Mouse (Mus musculus): ENCODE data around the gene Tbc1d10a. TPM values are rescaled to one million over a fixed set of nuclear protein-coding genes. Genes with fewer than 3 reads are reported as not detected.

The Tbc1d10a gene
- polyA plus RNA-seq, 1 experiment from 2014 or later, result 30.5 TPM

- Histone ChIP-seq H3K36me3 (ENCODE audit: control insufficient read depth, insufficient read depth, low read length) (no peaks in the 10 kb centered on the region), H3K9me3 (ENCODE audit: control insufficient read depth, low read length) (no peaks in the 10 kb centered on the region), H3K27me3 (ENCODE audit: control insufficient read depth, insufficient read depth, low read depth, low read length) (no peaks in the 10 kb centered on the region), H3K4me2 (ENCODE audit: low read depth, low read length) (no peak overlapping the region), H3K4me1 (replicated peaks; ENCODE audit: control insufficient read depth, insufficient read depth, low read length) (no peaks in the 10 kb centered on the region), H3K9ac (ENCODE audit: low read length) (no peak overlapping the region), H3K4me3 (ENCODE audit: low read length) (no peak overlapping the region), H3K27ac (ENCODE audit: low read length) (no peak overlapping the region)
- ATAC-seq (ENCODE audit: low read depth), result no peak
- 91% methylated on average over 6 of the region's 6 CpGs for WGBS
Observed at GRCm38 (mm10) chr11:4149886-4150285, 36.7 kb upstream of the Tbc1d10a start.

- no peaks in the 10 kb centered on the region for H3K36me3 ChIP-seq (ENCODE audit: control insufficient read depth, insufficient read depth, low read length)
- no peak for ATAC-seq (ENCODE audit: low read depth)
- H3K4me3 ChIP-seq (ENCODE audit: low read length), result no peak overlapping the region
- no peak overlapping the region for H3K27ac ChIP-seq (ENCODE audit: low read length)
- H3K4me1 ChIP-seq (replicated peaks; ENCODE audit: control insufficient read depth, insufficient read depth, low read length), result no peaks in the 10 kb centered on the region
- H3K27me3 ChIP-seq (ENCODE audit: control insufficient read depth, insufficient read depth, low read depth, low read length), result no peaks in the 10 kb centered on the region
- no peaks in the 10 kb centered on the region for H3K9me3 ChIP-seq (ENCODE audit: control insufficient read depth, low read length)
- 85% methylated on average over 7 of the region's 7 CpGs for WGBS
- no peak overlapping the region for H3K4me2 ChIP-seq (ENCODE audit: low read depth, low read length)
- H3K9ac ChIP-seq (ENCODE audit: low read length), result no peak overlapping the region
Observed at GRCm38 (mm10) chr11:4153694-4154093, 32.9 kb upstream of the Tbc1d10a start.

GRCm38 (mm10) chr11:4155641-4156040 is 30.9 kb upstream of the Tbc1d10a start:
- no peak for ATAC-seq (ENCODE audit: low read depth)
- H3K4me3 ChIP-seq (ENCODE audit: low read length), result no peak overlapping the region
- peaks cover 6% of the 10 kb centered on the region; the same call in 1 of the 2 replicates for H3K4me1 ChIP-seq (replicated peaks; ENCODE audit: control insufficient read depth, insufficient read depth, low read length)
- H3K9me3 ChIP-seq (ENCODE audit: control insufficient read depth, low read length), result no peaks in the 10 kb centered on the region
- no peak overlapping the region for H3K4me2 ChIP-seq (ENCODE audit: low read depth, low read length)
- H3K27me3 ChIP-seq (ENCODE audit: control insufficient read depth, insufficient read depth, low read depth, low read length), result no peaks in the 10 kb centered on the region
- no peak overlapping the region for H3K9ac ChIP-seq (ENCODE audit: low read length)
- no peaks in the 10 kb centered on the region for H3K36me3 ChIP-seq (ENCODE audit: control insufficient read depth, insufficient read depth, low read length)
- WGBS, result 64% methylated on average over 5 of the region's 5 CpGs
- no peak overlapping the region for H3K27ac ChIP-seq (ENCODE audit: low read length)

- Histone ChIP-seq H3K9ac (ENCODE audit: low read length) (no peak overlapping the region), H3K4me3 (ENCODE audit: low read length) (no peak overlapping the region), H3K27ac (ENCODE audit: low read length) (no peak overlapping the region), H3K36me3 (ENCODE audit: control insufficient read depth, insufficient read depth, low read length) (peaks cover 8% of the 10 kb centered on the region), H3K9me3 (ENCODE audit: control insufficient read depth, low read length) (no peaks in the 10 kb centered on the region), H3K27me3 (ENCODE audit: control insufficient read depth, insufficient read depth, low read depth, low read length) (no peaks in the 10 kb centered on the region), H3K4me1 (replicated peaks; ENCODE audit: control insufficient read depth, insufficient read depth, low read length) (peaks cover 17% of the 10 kb centered on the region), H3K4me2 (ENCODE audit: low read depth, low read length) (no peak overlapping the region)
- 78% methylated on average over 3 of the region's 3 CpGs for WGBS
- no peak for ATAC-seq (ENCODE audit: low read depth)
Observed at GRCm38 (mm10) chr11:4158676-4159075, 27.9 kb upstream of the Tbc1d10a start.

- peak within 1 kb of the TSS; percentile 84 for H3K4me3 ChIP-seq (ENCODE audit: low read length)
- peak; percentile 98 for ATAC-seq (ENCODE audit: low read depth)
- H3K4me1 ChIP-seq (replicated peaks; ENCODE audit: control insufficient read depth, insufficient read depth, low read length), result peaks cover 17% of the 10 kb centered on the region
- peaks cover 11% of the 10 kb centered on the region for H3K36me3 ChIP-seq (ENCODE audit: control insufficient read depth, insufficient read depth, low read length)
- H3K9me3 ChIP-seq (ENCODE audit: control insufficient read depth, low read length), result no peaks in the 10 kb centered on the region
- 2% methylated on average over 54 of the region's 54 CpGs for WGBS
- H3K27ac ChIP-seq (ENCODE audit: low read length), result peak within 1 kb of the TSS; percentile 79
- peak within 1 kb of the TSS; percentile 68 for H3K4me2 ChIP-seq (ENCODE audit: low read depth, low read length)
- no peaks in the 10 kb centered on the region for H3K27me3 ChIP-seq (ENCODE audit: control insufficient read depth, insufficient read depth, low read depth, low read length)
- peak within 1 kb of the TSS; percentile 86 for H3K9ac ChIP-seq (ENCODE audit: low read length)
Observed at GRCm38 (mm10) chr11:4159808-4160708, 26.5 kb upstream of the Tbc1d10a start, which contains the start of the genes Ccdc157 and Sf3a1. Ccdc157 (minus strand) TSS chr11:4160293. Sf3a1 (plus strand) TSS chr11:4160350.

- Histone ChIP-seq H3K27ac (ENCODE audit: low read length) (peak overlapping the region; percentile 79), H3K4me2 (ENCODE audit: low read depth, low read length) (peak overlapping the region; percentile 68), H3K4me3 (ENCODE audit: low read length) (peak overlapping the region; percentile 84), H3K4me1 (replicated peaks; ENCODE audit: control insufficient read depth, insufficient read depth, low read length) (peaks cover 17% of the 10 kb centered on the region), H3K36me3 (ENCODE audit: control insufficient read depth, insufficient read depth, low read length) (peaks cover 17% of the 10 kb centered on the region), H3K27me3 (ENCODE audit: control insufficient read depth, insufficient read depth, low read depth, low read length) (no peaks in the 10 kb centered on the region), H3K9ac (ENCODE audit: low read length) (peak overlapping the region; percentile 86), H3K9me3 (ENCODE audit: control insufficient read depth, low read length) (no peaks in the 10 kb centered on the region)
- no peak for ATAC-seq (ENCODE audit: low read depth)
- 4% methylated on average over 15 of the region's 15 CpGs for WGBS
Observed at GRCm38 (mm10) chr11:4160758-4161480, 25.7 kb upstream of the Tbc1d10a start.

- H3K27me3 ChIP-seq (ENCODE audit: control insufficient read depth, insufficient read depth, low read depth, low read length), result no peaks in the 10 kb centered on the region
- H3K27ac ChIP-seq (ENCODE audit: low read length), result no peak overlapping the region
- H3K4me1 ChIP-seq (replicated peaks; ENCODE audit: control insufficient read depth, insufficient read depth, low read length), result peaks cover 13% of the 10 kb centered on the region
- H3K4me2 ChIP-seq (ENCODE audit: low read depth, low read length), result no peak overlapping the region
- H3K4me3 ChIP-seq (ENCODE audit: low read length), result no peak overlapping the region
- H3K36me3 ChIP-seq (ENCODE audit: control insufficient read depth, insufficient read depth, low read length), result peaks cover 40% of the 10 kb centered on the region
- no peaks in the 10 kb centered on the region for H3K9me3 ChIP-seq (ENCODE audit: control insufficient read depth, low read length)
- WGBS, result 96% methylated on average over 2 of the region's 2 CpGs
- ATAC-seq (ENCODE audit: low read depth), result no peak
- H3K9ac ChIP-seq (ENCODE audit: low read length), result no peak overlapping the region
Observed at GRCm38 (mm10) chr11:4164701-4165100, 21.9 kb upstream of the Tbc1d10a start.

- Histone ChIP-seq H3K4me2 (ENCODE audit: low read depth, low read length) (no peak overlapping the region), H3K36me3 (ENCODE audit: control insufficient read depth, insufficient read depth, low read length) (peaks cover 55% of the 10 kb centered on the region), H3K4me3 (ENCODE audit: low read length) (no peak overlapping the region), H3K27ac (ENCODE audit: low read length) (no peak overlapping the region), H3K27me3 (ENCODE audit: control insufficient read depth, insufficient read depth, low read depth, low read length) (no peaks in the 10 kb centered on the region), H3K9me3 (ENCODE audit: control insufficient read depth, low read length) (no peaks in the 10 kb centered on the region), H3K9ac (ENCODE audit: low read length) (no peak overlapping the region), H3K4me1 (replicated peaks; ENCODE audit: control insufficient read depth, insufficient read depth, low read length) (peaks cover 5% of the 10 kb centered on the region)
- 88% methylated on average over 7 of the region's 7 CpGs for WGBS
- ATAC-seq (ENCODE audit: low read depth), result no peak
Observed at GRCm38 (mm10) chr11:4166467-4167090, 20.0 kb upstream of the Tbc1d10a start.

- Histone ChIP-seq H3K27ac (ENCODE audit: low read length) (no peak overlapping the region), H3K9me3 (ENCODE audit: control insufficient read depth, low read length) (no peaks in the 10 kb centered on the region), H3K4me1 (replicated peaks; ENCODE audit: control insufficient read depth, insufficient read depth, low read length) (no peaks in the 10 kb centered on the region), H3K27me3 (ENCODE audit: control insufficient read depth, insufficient read depth, low read depth, low read length) (no peaks in the 10 kb centered on the region), H3K4me3 (ENCODE audit: low read length) (no peak overlapping the region), H3K36me3 (ENCODE audit: control insufficient read depth, insufficient read depth, low read length) (peaks cover 79% of the 10 kb centered on the region), H3K4me2 (ENCODE audit: low read depth, low read length) (no peak overlapping the region), H3K9ac (ENCODE audit: low read length) (no peak overlapping the region)
- no peak for ATAC-seq (ENCODE audit: low read depth)
- WGBS, result 82% methylated on average over 5 of the region's 5 CpGs
Observed at GRCm38 (mm10) chr11:4174586-4174985, 12.0 kb upstream of the Tbc1d10a start.

Measured in lung, embryonic 16.5 days (tissue).